Mouse (Mus musculus) CD4-positive, CD25-positive, alpha-beta regulatory T cell, adult 4 months (primary cell): Measurements from ENCODE around the gene RPS10-NUDT3. TPM values are rescaled to one million over a fixed set of nuclear protein-coding genes. Genes with fewer than 3 reads are reported as not detected.
A peak's percentile ranks its signal among the peaks of the same experiment; 100 is the strongest.

Source experiments
- ATAC-seq: one replicate; pipeline ENCODE4 v1.8.0; 2017
- polyA plus RNA-seq, 2 experiments: library from polyadenylated mRNA; unstranded; fragments of 100-300 nt; shearing (Covaris generic); gene quantifications; one replicate each; pipeline ENCODE4 v1.2.1; 2017

The RPS10-NUDT3 gene
- polyA plus RNA-seq, 2 experiments from 2014 or later: not detected

- ATAC-seq: no peak
These were observed 82.5 kb downstream of the RPS10-NUDT3 start for GRCm38 (mm10) chr17:27552215-27553201.

GRCm38 (mm10) chr17:27551393-27551940, 83.6 kb downstream of the RPS10-NUDT3 start:
- ATAC-seq: no peak

GRCm38 (mm10) chr17:27549234-27549633, 85.8 kb downstream of the RPS10-NUDT3 start:
- ATAC-seq: no peak

- ATAC-seq: no peak
These were observed 87.7 kb downstream of the RPS10-NUDT3 start for GRCm38 (mm10) chr17:27547253-27547868.

GRCm38 (mm10) chr17:27546574-27547085, 88.4 kb downstream of the RPS10-NUDT3 start:
- no peak for ATAC-seq

- ATAC-seq: no peak
These were observed 89.0 kb downstream of the RPS10-NUDT3 start for GRCm38 (mm10) chr17:27545991-27546390.

- ATAC-seq: no peak
These were observed 90.5 kb downstream of the RPS10-NUDT3 start for GRCm38 (mm10) chr17:27544551-27544950.

GRCm38 (mm10) chr17:27541984-27542383, 93.0 kb downstream of the RPS10-NUDT3 start:
- ATAC-seq: no peak

- ATAC-seq: no peak
These were observed 93.8 kb downstream of the RPS10-NUDT3 start for GRCm38 (mm10) chr17:27541261-27541660.

GRCm38 (mm10) chr17:27534718-27535117, 100.3 kb downstream of the RPS10-NUDT3 start:
- ATAC-seq: peak; percentile 77

- no peak for ATAC-seq
These were observed 101.7 kb downstream of the RPS10-NUDT3 start for GRCm38 (mm10) chr17:27533354-27533753.

GRCm38 (mm10) chr17:27532095-27532494, 102.9 kb downstream of the RPS10-NUDT3 start:
- no peak for ATAC-seq

Other genes with a start within 250 kb of the RPS10-NUDT3 start
- not detected for gene Grm4, start 113.8 kb downstream of the RPS10-NUDT3 start, polyA plus RNA-seq
- 10 to 100 TPM; 82.7 to 84.0 TPM for gene Hmga1, start 78.7 kb downstream of the RPS10-NUDT3 start, polyA plus RNA-seq
- gene AI413582, start 69.5 kb downstream of the RPS10-NUDT3 start, polyA plus RNA-seq: 100 to 1,000 TPM; 106 to 112 TPM
- 10 to 100 TPM; 14.5 to 27.5 TPM for gene Nudt3, start 11.7 kb downstream of the RPS10-NUDT3 start, polyA plus RNA-seq
- 1,000 to 10,000 TPM; 1,603 to 1,674 TPM for gene Rps10, start 1.4 kb upstream of the RPS10-NUDT3 start, polyA plus RNA-seq
- 10 to 100 TPM; 36.5 to 37.2 TPM for gene Pacsin1, start 20.3 kb upstream of the RPS10-NUDT3 start, polyA plus RNA-seq
- gene Spdef, start 93.7 kb upstream of the RPS10-NUDT3 start, polyA plus RNA-seq: not detected
- gene D17Wsu92e, start 185.4 kb upstream of the RPS10-NUDT3 start, polyA plus RNA-seq: 10 to 100 TPM; 14.6 to 14.9 TPM
- 10 to 100 TPM; 84.0 to 86.8 TPM for gene Snrpc, start 202.9 kb upstream of the RPS10-NUDT3 start, polyA plus RNA-seq
- 1 to 10 TPM in 1 of 2 experiments, under 1 TPM in 1; 0.65 to 1.3 TPM for gene Uhrf1bp1, start 221.2 kb upstream of the RPS10-NUDT3 start, polyA plus RNA-seq